Mouse (Mus musculus): ENCODE measurements around the gene Napa.

- TF ChIP-seq CTCF (IDR thresholded peaks at IDR 0.05): no peak
- no peak for TF ChIP-seq EP300 (IDR thresholded peaks at IDR 0.05)
Observed at GRCm38 (mm10) chr7:16050600-16050999, 47.7 kb upstream of the Napa start.
